Mouse (Mus musculus): ENCODE measurements at regions not wholly inside any gene's neighbourhood (a gene's known extent, or its start where the extent isn't known, plus 50 kb on each side); places are given as distances from the start of the nearest gene placed in this dataset.
A peak's percentile ranks its signal among the peaks of the same experiment; 100 is the strongest.

DNA sequence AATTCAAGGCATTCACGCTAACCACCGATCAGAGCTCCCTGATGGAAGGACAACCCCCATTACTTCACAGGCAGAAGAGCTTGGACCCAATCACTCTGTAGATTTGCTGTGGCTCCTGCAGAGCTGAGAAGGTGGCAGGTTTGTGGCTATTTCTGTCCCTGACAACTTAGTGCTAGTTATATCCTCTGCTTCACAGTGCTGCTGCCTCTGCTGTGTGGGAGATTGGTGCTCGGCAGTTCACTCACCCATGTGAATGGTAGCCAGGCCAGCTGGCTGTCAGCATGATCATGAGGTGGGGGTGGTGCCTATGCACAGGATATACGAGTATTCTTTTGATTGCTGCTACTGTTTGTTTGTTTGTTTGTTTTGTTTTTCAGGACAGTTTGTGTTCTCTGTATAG lies 113.9 kb downstream of the Gm10131 start:
- Histone ChIP-seq H3K36me3 (ENCODE audit: control insufficient read depth, insufficient read depth, low read length) (no peaks in the 10 kb centered on the region), H3K4me2 (ENCODE audit: low read depth, low read length) (no peak overlapping the region), H3K27ac (replicated peaks; ENCODE audit: low read depth, low read length) (no peak overlapping the region), H3K4me3 (ENCODE audit: low read depth, low read length) (no peak overlapping the region), H3K27me3 (replicated peaks; ENCODE audit: control insufficient read depth, insufficient read depth, low read length) (no peaks in the 10 kb centered on the region), H3K4me1 (ENCODE audit: control insufficient read depth, insufficient read depth, low read length) (0 out of 2 replicates have a peak, but pooled peaks cover 5% of the 10 kb centered on the region), H3K9ac (ENCODE audit: low read depth, low read length) (no peak overlapping the region), H3K9me3 (ENCODE audit: control insufficient read depth, low read length) (no peaks in the 10 kb centered on the region)
- 53% methylated on average over 4 of the region's 4 CpGs for WGBS
- DNase-seq (ENCODE audit: low spot score) (no peak), ATAC-seq (ENCODE audit: low read depth) (no peak)

GRCm38 (mm10) chr8:33992946-33993345 lies 118.6 kb downstream of the Gm10131 start:
- Histone ChIP-seq H3K4me1 (ENCODE audit: control insufficient read depth, insufficient read depth, low read length) (0 out of 2 replicates have a peak, but pooled peaks cover 5% of the 10 kb centered on the region), H3K27ac (replicated peaks; ENCODE audit: low read depth, low read length) (no peak overlapping the region), H3K36me3 (ENCODE audit: control insufficient read depth, insufficient read depth, low read length) (no peaks in the 10 kb centered on the region), H3K27me3 (replicated peaks; ENCODE audit: control insufficient read depth, insufficient read depth, low read length) (no peaks in the 10 kb centered on the region), H3K9ac (ENCODE audit: low read depth, low read length) (no peak overlapping the region), H3K9me3 (ENCODE audit: control insufficient read depth, low read length) (no peaks in the 10 kb centered on the region), H3K4me2 (ENCODE audit: low read depth, low read length) (no peak overlapping the region), H3K4me3 (ENCODE audit: low read depth, low read length) (no peak overlapping the region)
- ATAC-seq (ENCODE audit: low read depth), result peak; percentile 41; the same call in 1 of the 2 replicates
- DNase-seq (ENCODE audit: low spot score), result no peak
- WGBS, result 27% methylated on average over 11 of the region's 11 CpGs

- Histone ChIP-seq H3K27me3 (replicated peaks; ENCODE audit: control insufficient read depth, insufficient read depth, low read length) (no peaks in the 10 kb centered on the region), H3K4me1 (ENCODE audit: control insufficient read depth, insufficient read depth, low read length) (0 out of 2 replicates have a peak, but pooled peaks cover 5% of the 10 kb centered on the region), H3K4me2 (ENCODE audit: low read depth, low read length) (peak overlapping the region; percentile 33; the same call in 1 of the 2 replicates), H3K27ac (replicated peaks; ENCODE audit: low read depth, low read length) (no peak overlapping the region), H3K9me3 (ENCODE audit: control insufficient read depth, low read length) (no peaks in the 10 kb centered on the region), H3K9ac (ENCODE audit: low read depth, low read length) (no peak overlapping the region), H3K36me3 (ENCODE audit: control insufficient read depth, insufficient read depth, low read length) (no peaks in the 10 kb centered on the region), H3K4me3 (ENCODE audit: low read depth, low read length) (no peak overlapping the region)
- ATAC-seq (ENCODE audit: low read depth), result 0 out of 2 replicates have a peak, but pooled peaks have one; percentile 30
- WGBS, result 50% methylated on average over 12 of the region's 12 CpGs
- DNase-seq (ENCODE audit: low spot score), result no peak
These were observed 119.3 kb downstream of the Gm10131 start for GRCm38 (mm10) chr8:33991917-33992875.

DNA sequence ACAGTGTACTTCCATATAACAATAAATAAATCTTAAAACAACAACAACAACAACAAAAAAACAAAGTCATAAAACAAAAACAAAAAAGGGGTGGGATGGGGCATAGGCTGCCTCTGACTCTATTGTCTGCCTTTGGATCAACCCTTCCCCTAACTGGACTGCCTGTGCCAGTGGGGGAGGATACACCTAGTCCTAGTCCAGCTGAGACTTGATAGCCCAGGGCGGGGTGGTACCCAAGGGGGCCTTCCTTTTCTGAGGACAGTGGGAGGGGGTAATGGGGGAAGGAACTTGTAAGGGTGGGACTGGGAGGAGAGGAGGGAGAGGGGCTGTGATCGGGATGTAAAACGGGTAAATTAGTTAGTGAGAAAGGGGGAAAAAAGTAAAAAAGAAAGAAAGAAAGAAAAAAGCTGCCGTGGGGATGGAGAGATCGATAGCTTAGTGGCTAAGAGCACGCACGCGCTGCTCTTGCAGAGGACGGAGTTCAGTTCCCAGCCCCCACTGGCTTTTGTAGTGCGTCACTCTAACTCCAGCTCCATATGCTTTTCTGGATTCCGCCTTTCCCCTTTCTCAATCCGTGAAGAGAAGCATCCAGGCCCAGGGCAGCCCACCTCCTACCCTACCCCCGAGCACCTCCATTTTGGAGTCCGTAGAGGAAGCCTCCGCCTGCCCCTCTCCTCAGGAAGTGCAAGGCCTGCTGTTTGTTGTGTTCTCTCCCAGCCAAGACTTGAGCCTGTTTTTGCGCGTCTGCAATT lies 120.2 kb downstream of the Gm10131 start:
- ATAC-seq (ENCODE audit: low read depth), result peak; percentile 33; the same call in 1 of the 2 replicates
- no peak for DNase-seq (ENCODE audit: low spot score)
- Histone ChIP-seq H3K9me3 (ENCODE audit: control insufficient read depth, low read length) (no peaks in the 10 kb centered on the region), H3K4me1 (ENCODE audit: control insufficient read depth, insufficient read depth, low read length) (0 out of 2 replicates have a peak, but pooled peaks cover 5% of the 10 kb centered on the region), H3K27ac (replicated peaks; ENCODE audit: low read depth, low read length) (no peak overlapping the region), H3K4me3 (ENCODE audit: low read depth, low read length) (no peak overlapping the region), H3K4me2 (ENCODE audit: low read depth, low read length) (peak overlapping the region; percentile 33), H3K9ac (ENCODE audit: low read depth, low read length) (no peak overlapping the region), H3K36me3 (ENCODE audit: control insufficient read depth, insufficient read depth, low read length) (no peaks in the 10 kb centered on the region), H3K27me3 (replicated peaks; ENCODE audit: control insufficient read depth, insufficient read depth, low read length) (no peaks in the 10 kb centered on the region)
- WGBS, result 39% methylated on average over 17 of the region's 17 CpGs

- H3K4me2 ChIP-seq (ENCODE audit: low read depth, low read length), result no peak overlapping the region
- H3K27ac ChIP-seq (replicated peaks; ENCODE audit: low read depth, low read length), result no peak overlapping the region
- H3K9me3 ChIP-seq (ENCODE audit: control insufficient read depth, low read length), result no peaks in the 10 kb centered on the region
- H3K27me3 ChIP-seq (replicated peaks; ENCODE audit: control insufficient read depth, insufficient read depth, low read length), result no peaks in the 10 kb centered on the region
- ATAC-seq (ENCODE audit: low read depth) (no peak), DNase-seq (ENCODE audit: low spot score) (no peak)
- WGBS, result 69% methylated on average over 9 of the region's 9 CpGs
- 0 out of 2 replicates have a peak, but pooled peaks cover 5% of the 10 kb centered on the region for H3K4me1 ChIP-seq (ENCODE audit: control insufficient read depth, insufficient read depth, low read length)
- H3K4me3 ChIP-seq (ENCODE audit: low read depth, low read length), result no peak overlapping the region
- H3K9ac ChIP-seq (ENCODE audit: low read depth, low read length), result no peak overlapping the region
- H3K36me3 ChIP-seq (ENCODE audit: control insufficient read depth, insufficient read depth, low read length), result no peaks in the 10 kb centered on the region
These were observed 121.5 kb downstream of the Gm10131 start for GRCm38 (mm10) chr8:33990039-33990438.

- Histone ChIP-seq H3K9ac (ENCODE audit: low read depth, low read length) (no peak overlapping the region), H3K36me3 (ENCODE audit: control insufficient read depth, insufficient read depth, low read length) (no peaks in the 10 kb centered on the region), H3K9me3 (ENCODE audit: control insufficient read depth, low read length) (no peaks in the 10 kb centered on the region), H3K27me3 (replicated peaks; ENCODE audit: control insufficient read depth, insufficient read depth, low read length) (no peaks in the 10 kb centered on the region), H3K4me1 (ENCODE audit: control insufficient read depth, insufficient read depth, low read length) (0 out of 2 replicates have a peak, but pooled peaks cover under 1% of the 10 kb centered on the region), H3K4me2 (ENCODE audit: low read depth, low read length) (no peak overlapping the region), H3K4me3 (ENCODE audit: low read depth, low read length) (no peak overlapping the region), H3K27ac (replicated peaks; ENCODE audit: low read depth, low read length) (no peak overlapping the region)
- WGBS, result 76% methylated on average over 10 of the region's 10 CpGs
- ATAC-seq (ENCODE audit: low read depth) (no peak), DNase-seq (ENCODE audit: low spot score) (no peak)
These were observed 123.8 kb downstream of the Gm10131 start for GRCm38 (mm10) chr8:33987755-33988104.

GRCm38 (mm10) chr8:33987091-33987754 lies 124.3 kb downstream of the Gm10131 start:
- Histone ChIP-seq H3K4me2 (ENCODE audit: low read depth, low read length) (no peak overlapping the region), H3K9me3 (ENCODE audit: control insufficient read depth, low read length) (no peaks in the 10 kb centered on the region), H3K36me3 (ENCODE audit: control insufficient read depth, insufficient read depth, low read length) (no peaks in the 10 kb centered on the region), H3K4me1 (ENCODE audit: control insufficient read depth, insufficient read depth, low read length) (no peaks in the 10 kb centered on the region), H3K27ac (replicated peaks; ENCODE audit: low read depth, low read length) (no peak overlapping the region), H3K9ac (ENCODE audit: low read depth, low read length) (no peak overlapping the region), H3K4me3 (ENCODE audit: low read depth, low read length) (no peak overlapping the region), H3K27me3 (replicated peaks; ENCODE audit: control insufficient read depth, insufficient read depth, low read length) (no peaks in the 10 kb centered on the region)
- no peak for ATAC-seq (ENCODE audit: low read depth)
- WGBS, result 86% methylated on average over 15 of the region's 15 CpGs
- DNase-seq (ENCODE audit: low spot score), result no peak

GRCm38 (mm10) chr8:33986657-33987056 lies 124.9 kb downstream of the Gm10131 start:
- DNase-seq (ENCODE audit: low spot score) (no peak), ATAC-seq (ENCODE audit: low read depth) (no peak)
- WGBS, result 94% methylated on average over 6 of the region's 6 CpGs
- Histone ChIP-seq H3K27ac (replicated peaks; ENCODE audit: low read depth, low read length) (no peak overlapping the region), H3K9ac (ENCODE audit: low read depth, low read length) (no peak overlapping the region), H3K4me2 (ENCODE audit: low read depth, low read length) (no peak overlapping the region), H3K27me3 (replicated peaks; ENCODE audit: control insufficient read depth, insufficient read depth, low read length) (no peaks in the 10 kb centered on the region), H3K36me3 (ENCODE audit: control insufficient read depth, insufficient read depth, low read length) (no peaks in the 10 kb centered on the region), H3K4me1 (ENCODE audit: control insufficient read depth, insufficient read depth, low read length) (no peaks in the 10 kb centered on the region), H3K4me3 (ENCODE audit: low read depth, low read length) (no peak overlapping the region), H3K9me3 (ENCODE audit: control insufficient read depth, low read length) (no peaks in the 10 kb centered on the region)

All from embryonic facial prominence, embryonic 14.5 days (tissue).